Mouse (Mus musculus) forebrain, embryonic 14.5 days (tissue): ENCODE measurements around the gene Sh3kbp1. TPM values are rescaled to one million over a fixed set of nuclear protein-coding genes. Genes with fewer than 3 reads are reported as not detected.

Source experiments
- ATAC-seq: fragments of 200-750 bp; cut with Nextera tagmentation; 2 replicates; pipeline ENCODE4 v1.8.0; 2017; ENCODE audit warnings: mild to moderate bottlenecking, moderate library complexity
- DNase-seq: peaks from one replicate; pipeline ENCODE4 v3.0.0-alpha.2; 2015; ENCODE audit warnings: low spot score
- H3K27ac ChIP-seq: fragments of 300-500 bp; sonication (generic); 2 replicates; pipeline ENCODE4 v1.5.1; 2014; ENCODE audit warnings: low read depth, mild to moderate bottlenecking, control low read depth, low read length, moderate library complexity
- H3K27me3 ChIP-seq: fragments of 300-500 bp; sonication (generic); replicated peaks from 2 replicates; pipeline ENCODE4 v1.6.1; 2014; ENCODE audit warnings: low read length, control low read depth, mixed read lengths; ENCODE audit not compliant: control insufficient read depth, insufficient read depth
- H3K36me3 ChIP-seq: fragments of 300-500 bp; sonication (generic); 2 replicates; pipeline ENCODE4 v1.6.1; 2014; ENCODE audit warnings: low read length, control low read depth; ENCODE audit not compliant: control insufficient read depth, insufficient read depth
- H3K4me1 ChIP-seq: fragments of 300-500 bp; sonication (generic); 2 replicates; pipeline ENCODE4 v1.6.1; 2014; ENCODE audit warnings: antibody characterized with exemption, low read length, control low read depth; ENCODE audit not compliant: control insufficient read depth, insufficient read depth
- H3K4me2 ChIP-seq: fragments of 300-500 bp; sonication (generic); 2 replicates; pipeline ENCODE4 v1.6.1; 2014; ENCODE audit warnings: mild to moderate bottlenecking, control low read depth, low read length
- H3K4me3 ChIP-seq: fragments of 300-500 bp; sonication (generic); 2 replicates; pipeline ENCODE4 v1.5.1; 2014; ENCODE audit warnings: low read depth, low read length, control low read depth
- H3K9ac ChIP-seq: fragments of 300-500 bp; sonication (generic); 2 replicates; pipeline ENCODE4 v1.6.1; 2014; ENCODE audit warnings: mild to moderate bottlenecking, low read length, control low read depth, moderate library complexity
- H3K9me3 ChIP-seq: fragments of 300-500 bp; sonication (generic); replicated peaks from 2 replicates; pipeline ENCODE4 v1.6.1; 2016; ENCODE audit warnings: low read length, control low read depth, mixed read lengths; ENCODE audit not compliant: control insufficient read depth
- WGBS: fragments of 180-500 bp; shearing (Covaris S2); extraction: QIAGEN DNeasy Blood & Tissue Kit; methylation state at CpG from one replicate; pipeline ENCODE4 v1.1.7; 2014; 5-methylcytosine and 5-hydroxymethylcytosine counted together
- polyA plus RNA-seq: library from polyadenylated mRNA; unstranded; fragments of >200 nt; fragmentation: Nextera tagmentation; extraction: Ambion mirVana; gene quantifications from 2 replicates; pipeline ENCODE4 v1.2.1, GENCODE M21; 2014

Sh3kbp1 gene
- polyA plus RNA-seq, 1 experiment from 2014 or later = 38.7 TPM

- ATAC-seq (no peak), DNase-seq (no peak)
- Histone ChIP-seq H3K4me2 (no peak overlapping the region), H3K4me3 (no peak overlapping the region), H3K27me3 (no peaks in the 10 kb centered on the region), H3K9me3 (no peaks in the 10 kb centered on the region), H3K9ac (no peak overlapping the region), H3K27ac (no peak overlapping the region), H3K36me3 (no peaks in the 10 kb centered on the region), H3K4me1 (no peaks in the 10 kb centered on the region)
- WGBS = 90% methylated on average over 2 of the region's 2 CpGs
These were observed 272.0 kb downstream of the Sh3kbp1 start for GRCm38 (mm10) chrX:159899121-159899520.

- H3K36me3 ChIP-seq = no peaks in the 10 kb centered on the region
- no peaks in the 10 kb centered on the region for H3K9me3 ChIP-seq
- no peak overlapping the region for H3K4me3 ChIP-seq
- 85% methylated on average over 3 of the region's 3 CpGs for WGBS
- no peak overlapping the region for H3K4me2 ChIP-seq
- no peak for DNase-seq
- no peak overlapping the region for H3K9ac ChIP-seq
- no peaks in the 10 kb centered on the region for H3K27me3 ChIP-seq
- H3K4me1 ChIP-seq = no peaks in the 10 kb centered on the region
- ATAC-seq = no peak
- no peak overlapping the region for H3K27ac ChIP-seq
These were observed 276.3 kb downstream of the Sh3kbp1 start for GRCm38 (mm10) chrX:159903421-159903820.

- Histone ChIP-seq H3K27me3 (no peaks in the 10 kb centered on the region), H3K4me3 (no peak overlapping the region), H3K36me3 (no peaks in the 10 kb centered on the region), H3K9ac (no peak overlapping the region), H3K4me1 (no peaks in the 10 kb centered on the region), H3K27ac (no peak overlapping the region), H3K9me3 (no peaks in the 10 kb centered on the region), H3K4me2 (no peak overlapping the region)
- DNase-seq (no peak), ATAC-seq (no peak)
- WGBS = 100% methylated on average over 1 of the region's 1 CpGs
These were observed 280.6 kb downstream of the Sh3kbp1 start for GRCm38 (mm10) chrX:159907703-159908102.

- H3K4me1 ChIP-seq = no peaks in the 10 kb centered on the region
- no peaks in the 10 kb centered on the region for H3K9me3 ChIP-seq
- 79% methylated on average over 6 of the region's 6 CpGs for WGBS
- DNase-seq (no peak), ATAC-seq (no peak)
- H3K36me3 ChIP-seq = no peaks in the 10 kb centered on the region
- no peak overlapping the region for H3K27ac ChIP-seq
- no peaks in the 10 kb centered on the region for H3K27me3 ChIP-seq
- no peak overlapping the region for H3K4me3 ChIP-seq
- H3K9ac ChIP-seq = no peak overlapping the region
- H3K4me2 ChIP-seq = no peak overlapping the region
These were observed 282.6 kb downstream of the Sh3kbp1 start for GRCm38 (mm10) chrX:159909446-159910277.

- H3K27me3 ChIP-seq = no peaks in the 10 kb centered on the region
- H3K4me2 ChIP-seq = no peak overlapping the region
- no peak overlapping the region for H3K9ac ChIP-seq
- no peak overlapping the region for H3K27ac ChIP-seq
- 74% methylated on average over 3 of the region's 3 CpGs for WGBS
- DNase-seq (peak; percentile 35), ATAC-seq (peak; percentile 46; the same call in 1 of the 2 replicates)
- no peaks in the 10 kb centered on the region for H3K9me3 ChIP-seq
- H3K4me3 ChIP-seq = no peak overlapping the region
- no peaks in the 10 kb centered on the region for H3K36me3 ChIP-seq
- H3K4me1 ChIP-seq = no peaks in the 10 kb centered on the region
These were observed 283.5 kb downstream of the Sh3kbp1 start for GRCm38 (mm10) chrX:159910600-159910999.

GRCm38 (mm10) chrX:159911613-159912012 is 284.5 kb downstream of the Sh3kbp1 start:
- Histone ChIP-seq H3K36me3 (no peaks in the 10 kb centered on the region), H3K9ac (no peak overlapping the region), H3K9me3 (no peaks in the 10 kb centered on the region), H3K4me1 (no peaks in the 10 kb centered on the region), H3K27ac (no peak overlapping the region), H3K27me3 (no peaks in the 10 kb centered on the region), H3K4me2 (no peak overlapping the region), H3K4me3 (no peak overlapping the region)
- WGBS = 78% methylated on average over 4 of the region's 4 CpGs
- no peak for ATAC-seq
- no peak for DNase-seq

- ATAC-seq (no peak), DNase-seq (no peak)
- Histone ChIP-seq H3K36me3 (no peaks in the 10 kb centered on the region), H3K4me3 (no peak overlapping the region), H3K4me2 (no peak overlapping the region), H3K9ac (no peak overlapping the region), H3K4me1 (no peaks in the 10 kb centered on the region), H3K27me3 (no peaks in the 10 kb centered on the region), H3K27ac (no peak overlapping the region), H3K9me3 (no peaks in the 10 kb centered on the region)
- WGBS = 72% methylated on average over 3 of the region's 3 CpGs
These were observed 285.0 kb downstream of the Sh3kbp1 start for GRCm38 (mm10) chrX:159912061-159912460.

- H3K27me3 ChIP-seq = no peaks in the 10 kb centered on the region
- no peak overlapping the region for H3K4me2 ChIP-seq
- H3K4me3 ChIP-seq = no peak overlapping the region
- no peaks in the 10 kb centered on the region for H3K36me3 ChIP-seq
- ATAC-seq (peak; percentile 58; the same call in 1 of the 2 replicates), DNase-seq (peak; percentile 29)
- no peak overlapping the region for H3K27ac ChIP-seq
- H3K4me1 ChIP-seq = no peaks in the 10 kb centered on the region
- WGBS = 45% methylated on average over 3 of the region's 3 CpGs
- H3K9ac ChIP-seq = no peak overlapping the region
- no peaks in the 10 kb centered on the region for H3K9me3 ChIP-seq
These were observed 286.4 kb downstream of the Sh3kbp1 start for GRCm38 (mm10) chrX:159913489-159913888.

GRCm38 (mm10) chrX:159915125-159915524 is 288.1 kb downstream of the Sh3kbp1 start:
- DNase-seq = peak; percentile 22
- WGBS = 57% methylated on average over 1 of the region's 1 CpGs
- H3K36me3 ChIP-seq = no peaks in the 10 kb centered on the region
- no peaks in the 10 kb centered on the region for H3K27me3 ChIP-seq
- ATAC-seq = no peak
- no peak overlapping the region for H3K4me2 ChIP-seq
- H3K9me3 ChIP-seq = no peaks in the 10 kb centered on the region
- H3K27ac ChIP-seq = no peak overlapping the region
- no peaks in the 10 kb centered on the region for H3K4me1 ChIP-seq
- no peak overlapping the region for H3K4me3 ChIP-seq
- no peak overlapping the region for H3K9ac ChIP-seq
